ENCODE assay signal across 8 mouse cellular contexts in the genomic region with DNA sequence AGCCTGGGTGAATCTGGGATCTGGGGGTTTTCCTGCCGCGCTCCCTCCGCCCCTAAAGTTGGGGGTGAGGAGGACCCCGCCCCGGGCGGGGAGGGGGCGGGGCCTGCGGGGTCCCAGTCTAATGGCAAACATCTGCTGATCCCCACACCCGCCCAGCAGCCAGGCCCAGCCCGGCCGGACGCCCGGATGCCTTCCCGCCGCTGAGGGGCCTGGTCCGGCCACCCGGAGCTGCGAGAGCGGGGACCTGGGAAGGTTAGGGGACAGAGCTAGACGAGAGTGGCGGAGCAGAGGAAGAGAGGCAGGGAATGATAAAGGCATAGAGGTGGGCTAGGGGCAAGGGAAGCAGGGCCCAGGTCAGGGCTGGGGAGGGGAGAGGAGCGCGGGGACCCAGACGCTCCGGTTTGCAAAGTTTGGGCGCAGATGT. TPM values are rescaled to one million over a fixed set of nuclear protein-coding genes. Genes with fewer than 3 reads are reported as not detected.
A peak's percentile ranks its signal among the peaks of the same experiment; 100 is the strongest.
DNase-seq lines count a peak whose midpoint lies in the region; ATAC-seq and TF ChIP-seq lines count a peak whose summit lies in the region.

No protein-coding gene starts in this region.

- peaks cover 12% of the 10 kb centered on the region for H3K4me1 ChIP-seq in cerebellum, adult 2 months (ENCODE audit: control insufficient read depth, insufficient read depth, low read length)
- H3K4me1 ChIP-seq in intestine, embryonic 16.5 days (ENCODE audit: control insufficient read depth, insufficient read depth, low read length) = peaks cover 14% of the 10 kb centered on the region
- H3K4me1 ChIP-seq in neural tube, embryonic 14.5 days (ENCODE audit: control insufficient read depth, insufficient read depth, low read length) = 0 out of 2 replicates have a peak, but pooled peaks cover 4% of the 10 kb centered on the region

- peak overlapping the region; percentile 90 for H3K9ac ChIP-seq in intestine, embryonic 16.5 days (ENCODE audit: low read depth, low read length)
- H3K9ac ChIP-seq in neural tube, embryonic 14.5 days (replicated peaks; ENCODE audit: low read depth, low read length) = peak overlapping the region; percentile 48

- H3K27ac ChIP-seq in cerebellum, adult 2 months (ENCODE audit: insufficient read depth, low read length) = 0 out of 2 replicates have a peak overlapping the region, but pooled peaks have one; percentile 22
- peak overlapping the region; percentile 94 for H3K27ac ChIP-seq in intestine, embryonic 16.5 days (ENCODE audit: low read length)
- peak overlapping the region; percentile 62; the same call in 1 of the 2 replicates for H3K27ac ChIP-seq in neural tube, embryonic 14.5 days (ENCODE audit: low read depth, low read length)

- TF ChIP-seq POLR2A in cerebellum, adult 2 months (IDR thresholded peaks at IDR 0.05; ENCODE audit: borderline replicate concordance, insufficient read depth, low read length) = no peak

- no peaks in the 10 kb centered on the region for H3K9me3 ChIP-seq in intestine, embryonic 16.5 days (ENCODE audit: control insufficient read depth, low read length)
- no peaks in the 10 kb centered on the region for H3K9me3 ChIP-seq in neural tube, embryonic 14.5 days (ENCODE audit: control insufficient read depth, low read length)

- ATAC-seq in intestine, embryonic 16.5 days = peak; percentile 68
- ATAC-seq in neural tube, embryonic 14.5 days (ENCODE audit: low read depth) = no peak; the same call in 1 of the 2 replicates

- peak overlapping the region; percentile 54 for H3K4me3 ChIP-seq in cerebellum, adult 2 months (replicated peaks; ENCODE audit: insufficient read depth, low read depth, low read length)
- H3K4me3 ChIP-seq in intestine, embryonic 16.5 days (ENCODE audit: low read length) = peak overlapping the region; percentile 84
- H3K4me3 ChIP-seq in neural tube, embryonic 14.5 days (ENCODE audit: low read depth, low read length) = peak overlapping the region; percentile 57

- TF ChIP-seq CTCF in cerebellum, adult 2 months (IDR thresholded peaks at IDR 0.05; ENCODE audit: borderline replicate concordance, insufficient read depth, low read depth, low read length) = no peak

- DNase-seq in cerebellum, adult 2 months = no peak
- DNase-seq in cerebellum, adult 18-20 months = no peak
- DNase-seq in cerebellum, postnatal 14 days = peak; percentile 25 to 27
- peak; percentile 82 to 87 for DNase-seq in gastrocnemius, postnatal 4 days (ENCODE audit: low spot score in 2 of 2)
- peak; percentile 69 to 79 for DNase-seq in lung, adult 18-20 months
- DNase-seq in urinary bladder, postnatal 25 days (ENCODE audit: low spot score) = peak; percentile 61

- H3K36me3 ChIP-seq in intestine, embryonic 16.5 days (ENCODE audit: control insufficient read depth, insufficient read depth, low read length) = peaks cover 19% of the 10 kb centered on the region
- H3K36me3 ChIP-seq in neural tube, embryonic 14.5 days (ENCODE audit: control insufficient read depth, insufficient read depth, low read length) = no peaks in the 10 kb centered on the region

- H3K4me2 ChIP-seq in intestine, embryonic 16.5 days (ENCODE audit: low read depth, low read length) = peak overlapping the region; percentile 81
- peak overlapping the region; percentile 76 for H3K4me2 ChIP-seq in neural tube, embryonic 14.5 days (ENCODE audit: low read depth, low read length)

- 2% methylated on average over 26 of the region's 26 CpGs for WGBS in cerebellum, adult 2 months
- 1% methylated on average over 26 of the region's 26 CpGs for WGBS in intestine, embryonic 16.5 days
- WGBS in neural tube, embryonic 14.5 days = 1% methylated on average over 26 of the region's 26 CpGs

- H3K27me3 ChIP-seq in cerebellum, adult 2 months (ENCODE audit: control insufficient read depth, insufficient read depth, low read length) = no peaks in the 10 kb centered on the region
- no peaks in the 10 kb centered on the region for H3K27me3 ChIP-seq in intestine, embryonic 16.5 days (replicated peaks; ENCODE audit: control insufficient read depth, insufficient read depth, low read length)
- H3K27me3 ChIP-seq in neural tube, embryonic 14.5 days (ENCODE audit: control insufficient read depth, insufficient read depth, low read length) = 0 out of 2 replicates have a peak, but pooled peaks cover 4% of the 10 kb centered on the region

RNA-seq across cellular contexts. Expression of a gene that starts 0.6 kb away (rescaled TPM):
- 44.7 and 50.6 TPM in 2 replicates for polyA plus RNA-seq in cerebellum, adult 2 months (2012; rRNA removed)
- 10 to 100 TPM; 48.1 to 49.1 TPM for total RNA-seq in gastrocnemius, postnatal 4 days (2021)
- polyA plus RNA-seq in intestine, embryonic 16.5 days (2015; fragmentation: Nextera tagmentation; extraction: Ambion mirVana) = 9.7 and 9.9 TPM in 2 replicates
- polyA plus RNA-seq in neural tube, embryonic 14.5 days (2014; fragmentation: Nextera tagmentation; extraction: Ambion mirVana) = 1.3 and 2.4 TPM in 2 replicates

RNA-seq across cellular contexts. Expression of a gene that starts 37.4 kb away (rescaled TPM):
- polyA plus RNA-seq in cerebellum, adult 2 months (2012; rRNA removed) = not detected in 2 replicates
- total RNA-seq in gastrocnemius, postnatal 4 days (2021) = under 1 TPM in 1 of 2 experiments, not detected in 1; 0.54 TPM
- polyA plus RNA-seq in intestine, embryonic 16.5 days (2015; fragmentation: Nextera tagmentation; extraction: Ambion mirVana) = 17.3 and 18.4 TPM in 2 replicates
- polyA plus RNA-seq in neural tube, embryonic 14.5 days (2014; fragmentation: Nextera tagmentation; extraction: Ambion mirVana) = 0.24 and 0.53 TPM in 2 replicates

RNA-seq across cellular contexts. Expression of a gene that starts 37.8 kb away (rescaled TPM):
- 3.8 TPM in 2 replicates for polyA plus RNA-seq in cerebellum, adult 2 months (2012; rRNA removed)
- 10 to 100 TPM; 10.8 to 14.2 TPM for total RNA-seq in gastrocnemius, postnatal 4 days (2021)
- polyA plus RNA-seq in intestine, embryonic 16.5 days (2015; fragmentation: Nextera tagmentation; extraction: Ambion mirVana) = 85.5 and 106 TPM in 2 replicates
- 11.2 and 12.5 TPM in 2 replicates for polyA plus RNA-seq in neural tube, embryonic 14.5 days (2014; fragmentation: Nextera tagmentation; extraction: Ambion mirVana)

RNA-seq across cellular contexts. Expression of a gene that starts 54.5 kb away (rescaled TPM):
- polyA plus RNA-seq in cerebellum, adult 2 months (2012; rRNA removed) = 39.3 and 41.4 TPM in 2 replicates
- total RNA-seq in gastrocnemius, postnatal 4 days (2021) = 10 to 100 TPM; 34.3 to 44.5 TPM
- polyA plus RNA-seq in intestine, embryonic 16.5 days (2015; fragmentation: Nextera tagmentation; extraction: Ambion mirVana) = 23.3 and 24.7 TPM in 2 replicates
- polyA plus RNA-seq in neural tube, embryonic 14.5 days (2014; fragmentation: Nextera tagmentation; extraction: Ambion mirVana) = 8.2 and 13.8 TPM in 2 replicates

Comparison
In these comparisons a context has a peak if more than half of its experiments do, and no peak if none do; other contexts are left out.
1. DNase-seq: peak in cerebellum, postnatal 14 days (2 of 2), gastrocnemius, postnatal 4 days (2 of 2), lung, adult 18-20 months (2 of 2) and urinary bladder, postnatal 25 days (single experiment); none in cerebellum, adult 2 months (0 of 2) and cerebellum, adult 18-20 months (0 of 2).
2. H3K27ac ChIP-seq: peak in every context shown above with its lines; median percentile 94 in intestine, embryonic 16.5 days; 62 in neural tube, embryonic 14.5 days; 22 in cerebellum, adult 2 months.
3. RNA of a gene that starts 37.4 kb away (polyA plus RNA-seq): 17.3 to 18.4 TPM in intestine, embryonic 16.5 days; 0.24 to 0.53 TPM in neural tube, embryonic 14.5 days and not detected in cerebellum, adult 2 months; every median in the first group is over 10 times any median in the second.
4. Peak in every context shown above with its lines, with median percentiles within 50 percentile points of each other: H3K4me3 ChIP-seq.